Mouse (Mus musculus): ENCODE results near the gene Pfdn4. TPM values are rescaled to one million over a fixed set of nuclear protein-coding genes. Genes with fewer than 3 reads are reported as not detected.

Gene Pfdn4
- total and polyA plus RNA-seq, 3 experiments, result 60.5 to 70.9 TPM; not detected in 1

GRCm38 (mm10) chr2:170539211-170539610, 43.0 kb downstream of the Pfdn4 start:
- DNase-seq (ENCODE audit: low read depth, low spot score), result no peak
- H3K9me3 ChIP-seq (replicated peaks; ENCODE audit: insufficient read depth, low read length), result no peaks in the 10 kb centered on the region
- TF ChIP-seq E2F4 (IDR thresholded peaks at IDR 0.05; ENCODE audit: borderline replicate concordance, low read depth, low read length) (no peak), MXI1 (IDR thresholded peaks at IDR 0.05; ENCODE audit: low read depth, low read length) (no peak), MYC (IDR thresholded peaks at IDR 0.05; ENCODE audit: low read depth, low read length) (no peak), SMC3 (IDR thresholded peaks at IDR 0.05; ENCODE audit: low read depth, low read length) (no peak), ZKSCAN1 (IDR thresholded peaks at IDR 0.05; ENCODE audit: low read depth, low read length) (no peak), BHLHE40 (IDR thresholded peaks at IDR 0.05; ENCODE audit: borderline replicate concordance, low read depth, low read length) (no peak), RCOR1 (IDR thresholded peaks at IDR 0.05; ENCODE audit: low read depth, low read length) (no peak), MEF2A (IDR thresholded peaks at IDR 0.05; ENCODE audit: extremely low read depth, insufficient replicate concordance, low read depth, low read length, poor library complexity, severe bottlenecking) (no peak), HCFC1 (IDR thresholded peaks at IDR 0.05; ENCODE audit: low read depth, low read length) (no peak), TBP (IDR thresholded peaks at IDR 0.05; ENCODE audit: low read depth, low read length) (no peak), MAX (IDR thresholded peaks at IDR 0.05; ENCODE audit: low read length) (no peak), ELF1 (IDR thresholded peaks at IDR 0.05; ENCODE audit: low read depth, low read length) (no peak), MYB (IDR thresholded peaks at IDR 0.05; ENCODE audit: low read depth, low read length) (no peak), GABPA (IDR thresholded peaks at IDR 0.05; ENCODE audit: low read depth, low read length) (no peak), POLR2A (IDR thresholded peaks at IDR 0.05; ENCODE audit: control insufficient read depth in 1 of 2, insufficient read depth in 1 of 2, low read depth in 1 of 2, low read length in 2 of 2, poor library complexity in 1 of 2) (no peak)

GRCm38 (mm10) chr2:170543625-170544024, 47.4 kb downstream of the Pfdn4 start:
- Histone ChIP-seq H3K79me2 (ENCODE audit: control insufficient read depth, insufficient read depth, low read length, poor library complexity) (no peaks in the 10 kb centered on the region), H3K9ac (ENCODE audit: control insufficient read depth, low read depth, low read length, poor library complexity, severe bottlenecking) (no peak overlapping the region), H3K4me3 (ENCODE audit: control insufficient read depth in 1 of 2, insufficient read depth in 1 of 2, low read depth in 2 of 2, low read length in 2 of 2) (no peak overlapping the region), H3K4me1 (ENCODE audit: control insufficient read depth in 1 of 2, insufficient read depth in 2 of 2, low read length in 2 of 2) (no peaks in the 10 kb centered on the region), H3K27me3 (ENCODE audit: control insufficient read depth in 1 of 2, insufficient read depth in 2 of 2, low read length in 2 of 2) (no peaks in the 10 kb centered on the region), H3K36me3 (ENCODE audit: control insufficient read depth in 1 of 2, insufficient read depth in 2 of 2, low read length in 2 of 2) (no peaks in the 10 kb centered on the region), H3K9me3 (replicated peaks; ENCODE audit: insufficient read depth, low read length) (no peaks in the 10 kb centered on the region), H3K27ac (ENCODE audit: control insufficient read depth, low read depth, low read length) (no peak overlapping the region)
- TF ChIP-seq CHD1 (IDR thresholded peaks at IDR 0.05; ENCODE audit: low read depth, low read length) (no peak), TAL1 (IDR thresholded peaks at IDR 0.05; ENCODE audit: low read length) (no peak), MAX (IDR thresholded peaks at IDR 0.05; ENCODE audit: low read length) (no peak), MAZ (IDR thresholded peaks at IDR 0.05; ENCODE audit: low read depth, low read length) (no peak), ZNF384 (IDR thresholded peaks at IDR 0.05; ENCODE audit: low read depth, low read length) (no peak), POLR2AphosphoS2 (IDR thresholded peaks at IDR 0.05; ENCODE audit: low read length) (no peak), CTCF (IDR thresholded peaks at IDR 0.05 in 2 of 3, conservative IDR thresholded peaks at IDR 0.05 in 1 of 3; ENCODE audit: control insufficient read depth in 1 of 3, insufficient read depth in 1 of 3, low read depth in 2 of 3, low read length in 3 of 3, poor library complexity in 1 of 3, severe bottlenecking in 1 of 3) (no peak), GABPA (IDR thresholded peaks at IDR 0.05; ENCODE audit: low read depth, low read length) (no peak), RAD21 (IDR thresholded peaks at IDR 0.05; ENCODE audit: low read depth, low read length) (no peak), GATA1 (IDR thresholded peaks at IDR 0.05; ENCODE audit: low read depth, low read length) (no peak), JUND (IDR thresholded peaks at IDR 0.05; ENCODE audit: low read depth, low read length) (no peak), E2F4 (IDR thresholded peaks at IDR 0.05; ENCODE audit: borderline replicate concordance, low read depth, low read length) (no peak), NRF1 (IDR thresholded peaks at IDR 0.05; ENCODE audit: insufficient read depth, low read depth, low read length, poor library complexity, severe bottlenecking) (no peak), USF2 (IDR thresholded peaks at IDR 0.05; ENCODE audit: borderline replicate concordance in 1 of 2, insufficient read depth in 1 of 2, low read depth in 1 of 2, low read length in 2 of 2) (no peak), KAT2A (conservative IDR thresholded peaks at IDR 0.05; ENCODE audit: low read depth, low read length) (no peak), MYB (IDR thresholded peaks at IDR 0.05; ENCODE audit: low read depth, low read length) (no peak), ZKSCAN1 (IDR thresholded peaks at IDR 0.05; ENCODE audit: low read depth, low read length) (no peak), ZMIZ1 (IDR thresholded peaks at IDR 0.05; ENCODE audit: low read depth, low read length) (no peak), NELFE (IDR thresholded peaks at IDR 0.05; ENCODE audit: low read depth, low read length) (no peak), SMC3 (IDR thresholded peaks at IDR 0.05; ENCODE audit: low read depth, low read length) (no peak)
- no peak for DNase-seq (ENCODE audit: low read depth, low spot score)

More at GRCm38 (mm10) chr2:170539211-170539610, 43.0 kb downstream of the Pfdn4 start:
- Histone ChIP-seq H3K79me2 (ENCODE audit: control insufficient read depth, insufficient read depth, low read length, poor library complexity) (no peaks in the 10 kb centered on the region), H3K9ac (ENCODE audit: control insufficient read depth, low read depth, low read length, poor library complexity, severe bottlenecking) (no peak overlapping the region), H3K4me1 (ENCODE audit: control insufficient read depth in 1 of 2, insufficient read depth in 2 of 2, low read length in 2 of 2) (no peaks in the 10 kb centered on the region), H3K36me3 (ENCODE audit: control insufficient read depth in 1 of 2, insufficient read depth in 2 of 2, low read length in 2 of 2) (no peaks in the 10 kb centered on the region), H3K4me3 (ENCODE audit: control insufficient read depth in 1 of 2, insufficient read depth in 1 of 2, low read depth in 2 of 2, low read length in 2 of 2) (no peak overlapping the region), H3K27ac (ENCODE audit: control insufficient read depth, low read depth, low read length) (no peak overlapping the region), H3K27me3 (ENCODE audit: control insufficient read depth in 1 of 2, insufficient read depth in 2 of 2, low read length in 2 of 2) (no peaks in the 10 kb centered on the region)

Measured in MEL (cell line).